Mouse (Mus musculus) thymus, adult 2 months (tissue): ENCODE results near the gene Dnaaf5. TPM values are rescaled to one million over a fixed set of nuclear protein-coding genes. Genes with fewer than 3 reads are reported as not detected.

ENCODE experiments used
- DNase-seq: peaks from one replicate; pipeline ENCODE4 v3.0.0; 2021
- H3K27ac ChIP-seq: fragments of 200-500 bp; 2 replicates; pipeline ENCODE4 v1.5.1; 2012; ENCODE audit warnings: low read length, control low read depth; ENCODE audit not compliant: control insufficient read depth, insufficient read depth
- H3K27me3 ChIP-seq: fragments of 200-500 bp; 2 replicates; pipeline ENCODE4 v1.6.1; 2012; ENCODE audit warnings: mild to moderate bottlenecking, low read length, moderate library complexity, mixed read lengths; ENCODE audit not compliant: control insufficient read depth, insufficient read depth
- H3K36me3 ChIP-seq: fragments of 200-500 bp; 2 replicates; pipeline ENCODE4 v1.6.1; 2012; ENCODE audit warnings: mild to moderate bottlenecking, low read length, moderate library complexity; ENCODE audit not compliant: control insufficient read depth, insufficient read depth
- H3K4me1 ChIP-seq: fragments of 200-500 bp; replicated peaks from 2 replicates; pipeline ENCODE4 v1.6.1; 2012; ENCODE audit warnings: low read length; ENCODE audit not compliant: control insufficient read depth, insufficient read depth
- H3K4me3 ChIP-seq: fragments of 200-500 bp; 2 replicates; pipeline ENCODE4 v1.5.1; 2012; ENCODE audit warnings: mild to moderate bottlenecking, low read length, control low read depth, moderate library complexity; ENCODE audit not compliant: control insufficient read depth, insufficient read depth
- CTCF ChIP-seq: fragments of 200-500 bp; IDR thresholded peaks from 2 replicates; pipeline ENCODE4 v1.5.1; 2012; ENCODE audit warnings: mild to moderate bottlenecking, control low read depth, low read length, moderate library complexity, borderline replicate concordance; ENCODE audit not compliant: control insufficient read depth, poor library complexity, insufficient read depth; ENCODE audit errors: extremely low read depth
- POLR2A ChIP-seq: fragments of 200-500 bp; IDR thresholded peaks from 2 replicates; pipeline ENCODE4 v1.6.1; 2012; ENCODE audit warnings: mild to moderate bottlenecking, low read length, control low read depth, moderate library complexity; ENCODE audit not compliant: control insufficient read depth, poor library complexity, insufficient read depth; ENCODE audit errors: extremely low read depth
- WGBS: fragments of 180-500 bp; shearing (Covaris S2); methylation state at CpG from one replicate; pipeline ENCODE4 v1.1.7; 2018; 5-methylcytosine and 5-hydroxymethylcytosine counted together
- polyA plus RNA-seq: library from polyadenylated mRNA; depleted of rRNA; stranded (reverse); fragments of >200 nt; gene quantifications from 2 replicates; pipeline ENCODE4 v1.2.3, GENCODE M21; 2012

The Dnaaf5 gene
- polyA plus RNA-seq, 1 experiment, result 50.5 TPM

DNA sequence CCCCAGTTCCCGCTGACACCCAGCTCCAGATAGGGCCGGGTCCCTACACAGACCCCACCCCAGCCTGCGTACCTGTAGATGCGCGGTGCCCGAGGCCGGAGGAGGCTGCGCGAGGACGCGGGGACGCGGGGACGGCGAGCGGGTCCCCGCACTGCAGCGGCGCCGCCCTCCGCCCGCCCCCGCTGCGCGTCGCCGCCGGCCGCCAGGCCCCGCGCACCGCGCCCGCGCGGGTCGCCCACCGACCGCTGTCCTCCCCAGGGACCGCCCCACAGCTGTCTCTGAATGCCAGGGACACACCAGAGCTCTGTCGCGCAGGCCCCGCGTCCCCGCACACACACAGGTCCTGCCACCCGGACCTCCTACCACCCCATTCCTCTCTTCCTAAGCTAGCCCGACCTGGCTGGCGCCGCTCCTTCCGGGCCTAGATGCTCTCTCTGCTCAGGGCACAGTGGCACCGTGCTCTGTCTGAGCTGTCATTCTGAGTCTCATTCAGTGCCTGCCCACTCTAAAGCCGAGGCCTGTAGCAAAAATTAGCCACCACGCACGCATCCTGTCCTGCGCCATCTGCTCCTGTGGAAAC is 20.4 kb upstream of the Dnaaf5 start:
- DNase-seq, result no peak
- Histone ChIP-seq H3K36me3 (no peaks in the 10 kb centered on the region), H3K27ac (no peak overlapping the region), H3K27me3 (peaks cover 6% of the 10 kb centered on the region; the same call in 1 of the 2 replicates), H3K4me3 (peak overlapping the region; percentile 23; the same call in 1 of the 2 replicates), H3K4me1 (no peaks in the 10 kb centered on the region)
- TF ChIP-seq POLR2A, result no peak
- TF ChIP-seq CTCF, result no peak
- WGBS, result 9% methylated on average over 51 of the region's 55 CpGs

DNA sequence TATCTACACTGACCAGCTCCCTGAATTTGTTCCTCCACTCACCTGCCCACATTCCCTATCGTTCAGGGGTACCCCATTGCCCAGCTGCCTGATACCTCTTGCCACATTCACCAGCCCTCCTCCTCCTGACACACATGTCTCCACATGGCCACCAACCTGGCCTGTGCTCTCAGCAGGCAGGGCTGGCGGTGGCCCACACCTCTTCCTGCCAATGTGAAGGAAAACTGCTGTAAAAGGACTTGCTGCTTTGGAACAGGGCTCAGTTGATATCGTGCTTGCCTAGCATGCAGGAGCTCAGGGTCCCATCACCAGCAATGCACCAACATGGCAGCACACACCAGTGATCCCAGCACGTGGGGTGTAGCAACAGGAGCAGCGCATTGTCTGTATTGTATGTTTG is 19.7 kb upstream of the Dnaaf5 start:
- Histone ChIP-seq H3K27me3 (peaks cover 6% of the 10 kb centered on the region; the same call in 1 of the 2 replicates), H3K27ac (no peak overlapping the region), H3K4me1 (no peaks in the 10 kb centered on the region), H3K36me3 (no peaks in the 10 kb centered on the region), H3K4me3 (no peak overlapping the region)
- 92% methylated on average over 5 of the region's 5 CpGs for WGBS
- TF ChIP-seq POLR2A (no peak), CTCF (no peak)
- DNase-seq, result no peak

DNA sequence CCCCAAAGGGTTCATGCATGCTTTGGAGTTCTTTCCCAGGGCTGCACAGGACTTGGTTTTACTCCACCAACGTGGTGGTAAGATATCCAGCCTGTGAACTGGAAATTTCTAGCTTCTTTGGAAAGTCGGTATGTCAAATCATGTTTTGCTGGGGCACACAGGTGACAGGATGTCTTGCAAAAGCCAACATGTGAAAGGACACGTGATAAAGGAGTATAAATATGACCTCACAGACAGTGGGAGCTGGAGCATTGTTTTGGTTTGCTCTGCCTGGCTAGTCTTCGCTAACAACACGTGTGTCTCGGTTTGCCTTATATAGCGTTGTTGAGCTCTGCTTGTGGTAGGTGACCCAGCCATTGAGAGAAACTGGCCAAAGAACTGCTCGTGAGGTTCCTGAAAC is 15.5 kb upstream of the Dnaaf5 start:
- TF ChIP-seq CTCF, result no peak
- TF ChIP-seq POLR2A, result no peak
- Histone ChIP-seq H3K4me1 (no peaks in the 10 kb centered on the region), H3K4me3 (no peak overlapping the region), H3K27ac (no peak overlapping the region), H3K36me3 (no peaks in the 10 kb centered on the region), H3K27me3 (peaks cover 6% of the 10 kb centered on the region; the same call in 1 of the 2 replicates)
- 82% methylated on average over 8 of the region's 8 CpGs for WGBS
- no peak for DNase-seq

DNA sequence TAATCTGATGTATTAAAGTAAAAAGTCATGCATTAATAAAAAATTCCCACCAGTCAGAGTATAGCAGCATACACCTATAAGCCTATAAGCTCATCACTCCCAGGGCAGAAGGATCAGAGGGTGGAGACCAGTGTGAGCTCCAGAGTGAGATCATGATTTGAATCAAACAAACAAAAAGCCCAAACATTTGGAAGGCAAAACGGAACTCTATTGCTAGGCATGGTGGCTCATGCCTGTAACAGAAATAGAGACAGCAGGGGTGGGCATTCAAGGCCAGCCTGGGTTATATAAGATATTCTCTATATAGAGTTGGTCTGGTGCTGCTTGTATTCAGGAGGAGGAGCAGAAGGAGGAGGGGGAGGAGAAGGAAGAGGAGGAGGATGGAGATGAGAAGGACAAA is 13.7 kb upstream of the Dnaaf5 start:
- no peaks in the 10 kb centered on the region for H3K27me3 ChIP-seq
- H3K4me3 ChIP-seq, result no peak overlapping the region
- H3K4me1 ChIP-seq, result no peaks in the 10 kb centered on the region
- TF ChIP-seq POLR2A (no peak), CTCF (no peak)
- H3K36me3 ChIP-seq, result no peaks in the 10 kb centered on the region
- 86% methylated on average over 1 of the region's 1 CpGs for WGBS
- DNase-seq, result no peak
- H3K27ac ChIP-seq, result no peak overlapping the region

DNA sequence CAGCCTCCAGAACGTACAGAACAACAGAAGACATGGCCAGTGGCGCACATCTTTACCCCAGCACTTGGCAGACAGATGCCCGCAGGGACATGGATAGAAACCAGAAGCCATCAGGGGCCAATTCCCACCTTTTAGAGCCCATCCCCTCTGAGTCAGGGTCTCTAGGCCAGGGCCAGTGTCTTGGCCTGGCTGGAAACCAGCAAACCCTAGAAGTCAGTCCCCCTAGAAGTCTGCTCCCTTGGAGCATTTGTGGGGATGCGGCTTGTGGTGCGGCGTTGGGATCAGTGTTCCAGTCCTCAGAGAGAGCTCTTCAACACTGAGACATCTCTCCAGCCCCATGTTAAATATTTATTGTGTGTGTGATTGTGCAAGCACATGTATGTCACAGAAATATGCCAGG is 12.8 kb upstream of the Dnaaf5 start:
- no peak for DNase-seq
- no peaks in the 10 kb centered on the region for H3K4me1 ChIP-seq
- H3K4me3 ChIP-seq, result no peak overlapping the region
- no peaks in the 10 kb centered on the region for H3K27me3 ChIP-seq
- TF ChIP-seq CTCF (no peak), POLR2A (no peak)
- H3K27ac ChIP-seq, result no peak overlapping the region
- 98% methylated on average over 6 of the region's 6 CpGs for WGBS
- no peaks in the 10 kb centered on the region for H3K36me3 ChIP-seq

DNA sequence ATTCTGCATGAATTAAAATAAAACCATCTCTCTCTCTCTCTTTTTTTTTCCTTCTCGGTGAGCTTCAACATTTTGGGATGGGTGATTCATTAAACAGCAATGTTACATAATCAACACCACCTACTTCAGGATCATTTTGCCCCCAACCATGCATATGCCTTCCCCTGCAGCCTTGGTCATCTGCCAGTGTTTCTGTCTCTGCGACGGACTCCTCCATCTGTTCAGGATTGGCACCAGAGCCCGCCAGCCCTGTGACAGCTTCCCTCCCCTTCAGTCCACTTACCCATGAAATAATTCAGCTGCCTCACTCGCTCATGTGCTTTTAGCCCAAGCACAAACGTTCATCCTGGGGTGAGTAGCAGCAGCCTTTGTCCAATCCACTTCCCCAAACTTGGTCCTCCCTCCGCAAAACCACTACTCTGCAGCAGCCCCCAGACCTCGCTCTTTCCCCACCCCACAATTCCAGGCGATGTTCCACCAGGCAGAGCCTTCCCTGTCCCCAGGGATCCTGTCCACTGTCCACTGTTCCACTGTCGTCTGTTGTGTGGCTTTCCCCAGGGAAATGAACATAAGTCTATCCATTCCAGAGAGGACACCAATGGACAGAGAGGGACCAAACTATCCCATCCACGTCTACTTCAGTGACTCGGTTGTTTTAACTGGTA is 11.6 kb upstream of the Dnaaf5 start:
- H3K4me3 ChIP-seq, result no peak overlapping the region
- H3K36me3 ChIP-seq, result no peaks in the 10 kb centered on the region
- no peak overlapping the region for H3K27ac ChIP-seq
- no peak for DNase-seq
- 82% methylated on average over 12 of the region's 12 CpGs for WGBS
- TF ChIP-seq CTCF (no peak), POLR2A (no peak)
- no peaks in the 10 kb centered on the region for H3K4me1 ChIP-seq
- H3K27me3 ChIP-seq, result no peaks in the 10 kb centered on the region

DNA sequence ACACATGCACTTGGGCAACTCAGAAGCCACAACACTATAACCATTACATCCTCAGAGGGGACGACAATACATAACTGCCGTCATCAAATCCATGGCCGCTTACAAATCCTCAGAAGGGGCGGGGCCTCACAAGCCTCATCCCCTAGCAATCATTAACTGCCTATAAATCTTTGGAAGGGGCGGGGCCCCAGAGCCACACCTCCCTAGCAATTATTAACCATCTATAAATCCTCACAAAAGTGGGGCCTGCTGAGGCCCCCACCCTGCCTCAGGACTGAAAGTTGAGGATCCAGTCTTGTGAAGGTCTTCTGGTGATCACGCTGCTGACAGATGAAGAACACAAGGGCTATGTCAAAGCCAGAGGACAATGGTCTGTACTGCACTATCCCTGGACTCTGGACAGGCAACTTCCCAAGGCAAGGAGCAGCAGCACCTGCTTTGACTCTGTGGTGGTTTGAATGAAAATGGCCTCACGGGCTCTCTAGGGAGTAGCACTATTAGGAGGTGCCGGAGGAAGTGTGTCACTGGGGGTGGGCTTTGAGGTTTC is 11.0 kb upstream of the Dnaaf5 start:
- H3K4me1 ChIP-seq, result no peaks in the 10 kb centered on the region
- no peaks in the 10 kb centered on the region for H3K36me3 ChIP-seq
- no peak overlapping the region for H3K4me3 ChIP-seq
- TF ChIP-seq CTCF, result no peak
- TF ChIP-seq POLR2A, result no peak
- no peaks in the 10 kb centered on the region for H3K27me3 ChIP-seq
- H3K27ac ChIP-seq, result no peak overlapping the region
- DNase-seq, result no peak
- 93% methylated on average over 8 of the region's 8 CpGs for WGBS
